Mouse (Mus musculus) yolk sac, embryonic 10.5 days (tissue): ENCODE results near the gene Clec10a.
A peak's percentile ranks its signal among the peaks of the same experiment; 100 is the strongest.
"Not testable (repeated sequence)": the region's sequence is repeated elsewhere in the genome, so short reads cannot be mapped to it uniquely, and the experiment has no call there.

Source experiments
- DNase-seq: peaks from one replicate; pipeline ENCODE4 v3.0.0-alpha.2; 2017; ENCODE audit warnings: low spot score

Gene Clec10a

GRCm38 (mm10) chr11:70155897-70156296 lies at the start of gene Clec10a:
Gene Clec10a (plus strand): TSS chr11:70156197.
- DNase-seq: not testable (repeated sequence)

GRCm38 (mm10) chr11:70107085-70107484 lies 48.9 kb upstream of the Clec10a start:
- peak; percentile 16 for DNase-seq

DNA sequence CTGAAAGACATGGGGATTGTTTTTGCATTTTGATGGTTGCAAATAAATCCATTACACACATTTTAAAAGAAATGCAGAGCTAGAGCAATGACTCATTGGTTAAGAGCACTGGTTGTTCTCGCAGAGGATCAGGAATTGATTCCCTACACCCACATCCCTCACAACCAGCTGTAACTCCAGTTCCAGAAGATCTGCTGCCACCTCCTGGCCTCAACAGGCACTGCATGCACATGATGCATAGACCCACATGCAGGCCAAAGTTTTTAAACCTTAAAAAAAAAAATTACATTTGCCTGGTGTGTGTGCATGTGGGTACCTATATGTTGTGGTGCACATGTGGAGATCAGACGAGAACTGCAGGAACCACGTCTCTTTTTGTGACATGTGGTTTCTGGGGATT lies 45.9 kb upstream of the Clec10a start:
- no peak for DNase-seq

- no peak for DNase-seq
Observed at GRCm38 (mm10) chr11:70114562-70114961, 41.4 kb upstream of the Clec10a start.

DNA sequence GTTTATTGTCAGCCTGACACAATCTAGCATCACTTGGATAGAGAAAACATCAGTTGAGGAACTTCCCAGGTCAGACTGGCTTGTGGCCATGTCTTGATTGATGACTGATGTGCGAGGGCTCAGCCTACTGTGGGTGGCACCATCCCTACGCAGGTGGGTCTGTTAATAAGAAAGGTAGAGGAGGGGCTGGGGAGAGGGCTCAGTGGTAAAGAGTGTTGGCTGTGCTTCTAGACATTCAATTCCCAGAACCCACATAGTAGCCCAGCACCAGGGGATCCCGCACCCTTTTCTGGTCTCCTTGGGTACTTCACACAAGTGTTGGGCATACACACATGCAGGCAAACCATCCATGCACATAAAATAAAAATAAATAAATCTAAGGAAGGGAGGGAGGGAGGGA lies 40.1 kb upstream of the Clec10a start:
- no peak for DNase-seq

- DNase-seq: no peak
Observed at GRCm38 (mm10) chr11:70129926-70130379, 26.0 kb upstream of the Clec10a start, which contains the start of gene Mgl2. Gene Mgl2 (plus strand): TSS chr11:70130329.

- not testable (repeated sequence) for DNase-seq
Observed at GRCm38 (mm10) chr11:70135001-70135400, 21.0 kb upstream of the Clec10a start.

DNA sequence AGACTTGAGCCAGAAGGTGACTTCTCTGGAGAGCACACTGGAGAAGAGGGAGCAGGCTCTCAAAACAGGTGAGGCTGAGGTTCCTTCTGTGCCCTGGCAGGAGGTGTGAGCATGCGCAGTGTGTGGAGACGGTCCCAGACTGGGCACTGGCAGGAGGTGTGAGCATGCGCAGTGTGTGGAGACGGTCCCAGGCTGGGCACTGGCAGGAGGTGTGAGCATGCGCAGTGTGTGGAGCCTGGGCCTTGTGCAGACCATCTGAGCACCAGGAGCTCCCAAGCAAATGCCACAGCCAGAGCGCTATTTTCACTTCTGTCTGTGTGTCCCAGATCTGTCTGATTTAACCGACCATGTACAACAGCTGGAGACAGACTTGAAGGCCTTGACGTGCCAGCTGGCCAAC lies 20.1 kb upstream of the Clec10a start:
- not testable (repeated sequence) for DNase-seq

DNA sequence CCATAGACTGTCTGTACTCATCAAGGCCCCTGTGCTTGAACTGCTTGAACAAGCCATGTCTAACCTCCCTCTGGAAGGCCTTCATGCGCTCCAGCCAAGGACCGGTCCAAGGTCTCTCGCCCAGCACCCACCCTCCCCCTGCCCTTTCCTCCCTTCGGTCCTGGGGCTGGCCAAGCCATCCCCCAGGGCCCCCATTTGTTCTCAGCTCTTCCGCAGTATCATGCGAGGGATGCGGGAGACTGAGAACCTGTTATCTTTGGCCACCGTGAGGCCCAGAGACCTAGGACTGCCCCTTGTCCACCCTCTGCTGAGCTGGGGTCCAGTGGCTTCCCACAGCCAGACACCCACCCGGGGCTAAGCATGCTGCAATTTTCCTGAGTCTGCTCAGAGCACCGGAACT lies 16.8 kb upstream of the Clec10a start:
- DNase-seq: no peak

- no peak for DNase-seq
Observed at GRCm38 (mm10) chr11:70151072-70151471, 4.9 kb upstream of the Clec10a start.

- no peak for DNase-seq
Observed at GRCm38 (mm10) chr11:70162336-70162735, 6.3 kb downstream of the Clec10a start.

- no peak for DNase-seq
Observed at GRCm38 (mm10) chr11:70165972-70166921, 10.2 kb downstream of the Clec10a start.

DNA sequence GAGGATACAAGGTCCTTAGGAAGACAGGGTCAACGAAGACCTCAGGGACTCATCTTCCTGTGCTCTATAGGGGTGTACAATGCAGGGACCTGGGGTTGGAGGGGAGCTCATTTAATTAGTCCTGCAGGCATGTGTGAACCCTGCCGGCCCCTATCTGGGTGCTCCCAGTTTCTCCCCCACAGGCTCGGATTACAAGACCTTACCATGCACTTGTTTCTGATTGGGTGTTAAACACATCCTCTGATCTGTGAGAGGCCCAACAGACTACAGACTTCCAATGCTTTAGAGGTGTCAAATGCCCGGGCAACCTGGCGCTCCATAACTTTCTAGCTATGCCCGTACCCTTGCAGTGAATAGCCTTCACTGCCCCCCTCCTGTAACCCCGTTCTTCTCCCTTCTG lies 12.1 kb downstream of the Clec10a start:
- DNase-seq: no peak

GRCm38 (mm10) chr11:70169471-70169870 lies 13.5 kb downstream of the Clec10a start:
- DNase-seq: not testable (repeated sequence)

- no peak for DNase-seq
Observed at GRCm38 (mm10) chr11:70170291-70170690, 14.3 kb downstream of the Clec10a start.

- DNase-seq: no peak
Observed at GRCm38 (mm10) chr11:70171181-70171580, 15.2 kb downstream of the Clec10a start.

- no peak for DNase-seq
Observed at GRCm38 (mm10) chr11:70171847-70172246, 15.8 kb downstream of the Clec10a start.

- DNase-seq: no peak
Observed at GRCm38 (mm10) chr11:70172298-70172697, 16.3 kb downstream of the Clec10a start.

- DNase-seq: no peak
Observed at GRCm38 (mm10) chr11:70174491-70174890, 18.5 kb downstream of the Clec10a start.

DNA sequence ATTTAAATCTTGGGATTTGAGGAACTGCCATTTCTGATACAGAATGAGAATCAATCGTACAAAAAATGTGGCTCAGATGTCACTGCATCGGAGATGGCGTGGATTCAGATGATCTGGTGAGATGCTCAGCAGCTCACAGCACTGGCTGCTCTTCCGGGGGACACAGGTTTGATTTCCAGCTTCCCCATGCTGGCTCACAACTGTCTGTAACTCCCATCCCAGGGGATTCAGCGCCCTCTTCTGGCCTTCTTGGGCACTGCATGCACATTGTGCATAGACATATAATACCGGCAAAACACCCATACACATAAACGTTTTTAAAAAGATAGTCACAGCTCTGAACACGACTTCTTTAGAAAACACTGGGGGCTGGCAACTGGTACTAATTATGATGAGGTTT lies 21.6 kb downstream of the Clec10a start:
- DNase-seq: no peak

- no peak for DNase-seq
Observed at GRCm38 (mm10) chr11:70178311-70178710, 22.3 kb downstream of the Clec10a start.

- DNase-seq: no peak
Observed at GRCm38 (mm10) chr11:70178756-70179155, 22.8 kb downstream of the Clec10a start.

DNA sequence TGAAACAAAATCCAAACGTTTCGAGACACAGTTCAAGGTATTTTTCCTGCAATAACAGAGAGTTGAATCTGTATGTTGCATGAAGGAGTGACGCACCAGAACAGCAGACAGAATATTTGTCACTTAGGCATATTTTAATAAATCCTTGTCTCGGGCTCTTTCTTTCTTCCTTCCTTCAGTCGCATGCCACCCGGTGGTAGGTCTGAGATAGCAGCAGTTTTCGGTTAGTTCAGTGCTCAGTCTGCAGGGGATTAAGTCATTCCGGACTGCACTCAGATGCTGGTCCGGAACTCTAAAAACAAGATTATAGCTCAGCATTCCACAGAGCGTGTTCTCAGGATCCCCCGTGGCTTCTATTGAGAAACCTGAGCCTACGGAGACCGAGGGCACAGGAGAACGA lies 23.4 kb downstream of the Clec10a start:
- DNase-seq: no peak

GRCm38 (mm10) chr11:70180496-70180895 lies 24.5 kb downstream of the Clec10a start:
- DNase-seq: no peak
